Mouse (Mus musculus) myocyte (in vitro differentiated cells): ENCODE results near the gene Hcrtr1. TPM values are rescaled to one million over a fixed set of nuclear protein-coding genes. Genes with fewer than 3 reads are reported as not detected.

Experiments
- H3K27me3 ChIP-seq: one replicate; pipeline ENCODE4 v1.6.1; 2011; ENCODE audit not compliant: control insufficient read depth, insufficient read depth, insufficient read length
- H3K36me3 ChIP-seq: one replicate; pipeline ENCODE4 v1.6.1; 2011; ENCODE audit not compliant: control insufficient read depth, insufficient read depth
- H3K4me2 ChIP-seq: one replicate; pipeline ENCODE4 v1.6.1; 2011; ENCODE audit warnings: low read depth, control low read depth
- H3K4me3 ChIP-seq: one replicate; pipeline ENCODE4 v1.5.1; 2011; ENCODE audit warnings: mild to moderate bottlenecking, control low read depth, moderate library complexity
- H3K79me2 ChIP-seq: one replicate; pipeline ENCODE4 v1.6.1; 2011; ENCODE audit not compliant: control insufficient read depth, insufficient read depth
- H3ac ChIP-seq: one replicate; pipeline ENCODE4 v1.6.1; 2011; ENCODE audit not compliant: control insufficient read depth, insufficient read length
- CEBPB ChIP-seq: IDR thresholded peaks from 2 replicates; pipeline ENCODE4 v1.6.1; 2011; ENCODE audit warnings: mild to moderate bottlenecking, moderate library complexity; ENCODE audit not compliant: poor library complexity, insufficient read depth, severe bottlenecking
- E2F4 ChIP-seq: IDR thresholded peaks from one replicate; pipeline ENCODE4 v1.6.1; 2011; ENCODE audit warnings: mild to moderate bottlenecking, control low read depth, moderate library complexity; ENCODE audit not compliant: insufficient read depth
- MAX ChIP-seq: IDR thresholded peaks from one replicate; pipeline ENCODE4 v1.6.1; 2011; ENCODE audit warnings: low read depth, mild to moderate bottlenecking, control low read depth
- MYOD1 ChIP-seq, 3 experiments: IDR thresholded peaks; one replicate each; pipeline ENCODE4 v1.6.1; 2011; ENCODE audit warnings: control low read depth in 2 of 3, low read depth in 2 of 3, mild to moderate bottlenecking in 2 of 3, moderate library complexity in 1 of 3; ENCODE audit not compliant: insufficient read length in 2 of 3, control insufficient read depth in 1 of 3
- MYOG ChIP-seq, 3 experiments: IDR thresholded peaks; one replicate each; pipeline ENCODE4 v1.6.1; 2011; ENCODE audit warnings: control low read depth in 2 of 3, low read depth in 2 of 3, mild to moderate bottlenecking in 2 of 3; ENCODE audit not compliant: insufficient read length in 2 of 3, control insufficient read depth in 1 of 3, insufficient read depth in 1 of 3
- POLR2A ChIP-seq: IDR thresholded peaks from one replicate; pipeline ENCODE4 v1.6.1; 2011; ENCODE audit warnings: low read depth, mild to moderate bottlenecking, control low read depth, moderate library complexity; ENCODE audit not compliant: insufficient read length
- POLR2AphosphoS2 ChIP-seq: IDR thresholded peaks from one replicate; pipeline ENCODE4 v1.6.1; 2011; ENCODE audit warnings: low read depth, control low read depth; ENCODE audit not compliant: insufficient read length
- REST ChIP-seq: IDR thresholded peaks from one replicate; pipeline ENCODE4 v1.6.1; 2011; ENCODE audit warnings: mild to moderate bottlenecking, control low read depth, moderate library complexity; ENCODE audit not compliant: insufficient read depth, insufficient read length
- SRF ChIP-seq: IDR thresholded peaks from one replicate; pipeline ENCODE4 v1.6.1; 2011; ENCODE audit warnings: low read depth; ENCODE audit not compliant: control insufficient read depth, insufficient read length
- TCF12 ChIP-seq: IDR thresholded peaks from one replicate; pipeline ENCODE4 v1.6.1; 2011; ENCODE audit warnings: mild to moderate bottlenecking, control low read depth; ENCODE audit not compliant: poor library complexity, insufficient read depth, severe bottlenecking
- TCF3 ChIP-seq: IDR thresholded peaks from one replicate; pipeline ENCODE4 v1.6.1; 2011; ENCODE audit warnings: low read depth, control low read depth; ENCODE audit not compliant: insufficient read length
- USF1 ChIP-seq: IDR thresholded peaks from one replicate; pipeline ENCODE4 v1.6.1; 2011; ENCODE audit warnings: low read depth, mild to moderate bottlenecking, control low read depth, moderate library complexity
- polyA plus RNA-seq: library from polyadenylated mRNA; unstranded; fragments of >200 nt; fragmentation: generic; extraction: Trizol; gene quantifications from one replicate; pipeline ENCODE4 v1.2.1, GENCODE M21; 2012; ENCODE audit warnings: missing spikeins

The Hcrtr1 gene
- polyA plus RNA-seq, 1 experiment = not detected

DNA sequence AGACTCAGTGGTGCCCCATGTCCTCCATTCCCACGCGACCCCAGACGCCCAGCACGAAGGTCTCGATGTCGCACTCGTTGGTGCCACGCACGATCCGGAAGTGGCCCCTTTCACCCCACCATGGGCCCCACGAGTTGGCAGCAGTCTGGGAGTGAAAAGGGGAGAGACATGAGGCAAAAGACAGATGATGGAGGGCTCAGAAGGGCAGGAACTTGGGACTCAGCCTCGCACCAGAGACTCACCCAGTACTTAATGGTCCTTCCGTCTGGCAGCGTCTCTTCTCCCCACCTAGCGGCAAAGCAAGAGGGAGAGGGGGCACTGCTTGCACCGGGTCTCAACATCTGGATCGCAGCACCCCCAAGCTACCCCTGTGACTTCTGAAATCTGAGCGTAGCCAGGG, 26.9 kb upstream of the Hcrtr1 start:
- Histone ChIP-seq H3ac (no peak overlapping the region), H3K4me2 (no peak overlapping the region), H3K79me2 (no peaks in the 10 kb centered on the region), H3K36me3 (no peaks in the 10 kb centered on the region), H3K27me3 (no peaks in the 10 kb centered on the region), H3K4me3 (no peak overlapping the region)
- TF ChIP-seq TCF3 (no peak), MYOD1 (IDR thresholded peaks at IDR 0.05; ENCODE audit: control insufficient read depth in 1 of 3, insufficient read length in 2 of 3, low read depth in 2 of 3) (no peak), USF1 (no peak), REST (no peak), CEBPB (no peak), TCF12 (no peak), MYOG (IDR thresholded peaks at IDR 0.05; ENCODE audit: control insufficient read depth in 1 of 3, insufficient read depth in 1 of 3, insufficient read length in 2 of 3, low read depth in 2 of 3) (no peak), POLR2AphosphoS2 (no peak), SRF (no peak), POLR2A (no peak), E2F4 (no peak), MAX (no peak)

GRCm38 (mm10) chr4:130164121-130164520, 25.0 kb upstream of the Hcrtr1 start:
- no peak overlapping the region for H3K4me2 ChIP-seq
- TF ChIP-seq TCF12 (no peak), POLR2AphosphoS2 (no peak), SRF (no peak), MAX (no peak), USF1 (no peak), MYOG (IDR thresholded peaks at IDR 0.05; ENCODE audit: control insufficient read depth in 1 of 3, insufficient read depth in 1 of 3, insufficient read length in 2 of 3, low read depth in 2 of 3) (no peak), E2F4 (no peak), CEBPB (no peak), MYOD1 (IDR thresholded peaks at IDR 0.05; ENCODE audit: control insufficient read depth in 1 of 3, insufficient read length in 2 of 3, low read depth in 2 of 3) (no peak), POLR2A (no peak), REST (no peak), TCF3 (no peak)

DNA sequence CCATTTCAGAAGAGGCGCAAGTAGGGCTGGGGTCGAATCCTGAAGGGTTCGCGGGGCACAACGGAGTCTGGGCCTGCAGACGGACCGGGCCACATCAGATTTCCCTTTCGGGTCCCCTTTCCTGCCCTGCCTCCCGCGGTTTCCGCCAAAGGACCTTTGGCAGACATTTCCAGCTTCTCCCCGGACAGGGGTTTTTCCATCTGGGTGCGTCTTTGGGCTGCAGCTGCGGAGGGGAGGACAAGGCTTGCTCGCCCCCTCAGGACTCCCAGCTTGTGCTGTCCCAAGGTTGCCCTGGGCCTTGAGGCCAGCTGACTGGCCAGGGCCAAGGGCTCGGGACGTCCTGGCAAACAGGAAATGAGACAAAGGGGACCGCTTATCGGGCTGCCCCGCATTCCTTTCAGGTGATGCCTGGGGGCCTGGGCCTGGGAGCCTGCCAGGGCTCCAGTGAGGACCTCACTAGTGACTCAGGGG, 24.3 kb upstream of the Hcrtr1 start:
- Histone ChIP-seq H3K79me2 (no peaks in the 10 kb centered on the region), H3K4me3 (no peak overlapping the region), H3K36me3 (no peaks in the 10 kb centered on the region), H3ac (no peak overlapping the region), H3K4me2 (no peak overlapping the region), H3K27me3 (no peaks in the 10 kb centered on the region)
- TF ChIP-seq MYOG (IDR thresholded peaks at IDR 0.05; ENCODE audit: control insufficient read depth in 1 of 3, insufficient read depth in 1 of 3, insufficient read length in 2 of 3, low read depth in 2 of 3) = no peak
- TF ChIP-seq MAX = no peak
- no peak for TF ChIP-seq USF1
- no peak for TF ChIP-seq REST
- TF ChIP-seq TCF3 = no peak
- TF ChIP-seq POLR2A = no peak
- no peak for TF ChIP-seq POLR2AphosphoS2

More at GRCm38 (mm10) chr4:130164121-130164520, 25.0 kb upstream of the Hcrtr1 start:
- Histone ChIP-seq H3K36me3 (no peaks in the 10 kb centered on the region), H3ac (no peak overlapping the region), H3K27me3 (no peaks in the 10 kb centered on the region), H3K79me2 (no peaks in the 10 kb centered on the region), H3K4me3 (no peak overlapping the region)

DNA sequence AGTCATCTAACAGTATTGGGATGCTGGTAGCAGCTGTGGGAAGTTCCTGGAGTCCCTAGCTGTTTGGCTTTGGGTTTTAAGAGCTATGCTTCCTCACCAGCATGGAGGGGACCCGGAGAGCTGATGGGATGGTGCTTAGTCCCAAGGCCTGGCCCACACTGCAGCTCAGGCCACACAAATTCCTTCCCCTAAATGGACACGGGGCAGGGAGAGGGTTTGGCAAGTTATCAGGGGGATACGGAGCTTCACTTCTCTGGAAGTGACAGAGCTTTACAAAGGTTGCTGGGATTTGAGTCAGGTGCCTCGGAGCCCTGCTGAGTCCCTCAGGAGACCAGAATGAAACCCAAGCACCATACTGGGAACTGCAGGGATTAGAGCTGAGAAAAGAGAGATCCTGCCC, 22.2 kb upstream of the Hcrtr1 start:
- Histone ChIP-seq H3K4me3 (no peak overlapping the region), H3K36me3 (no peaks in the 10 kb centered on the region), H3K4me2 (no peak overlapping the region), H3K79me2 (no peaks in the 10 kb centered on the region), H3K27me3 (peaks cover 7% of the 10 kb centered on the region), H3ac (no peak overlapping the region)
- no peak for TF ChIP-seq MAX
- TF ChIP-seq MYOD1 (IDR thresholded peaks at IDR 0.05; ENCODE audit: control insufficient read depth in 1 of 3, insufficient read length in 2 of 3, low read depth in 2 of 3) = no peak

- TF ChIP-seq REST = no peak
- no peak for TF ChIP-seq POLR2AphosphoS2
- no peak for TF ChIP-seq POLR2A
- no peak for TF ChIP-seq TCF12
- no peak for TF ChIP-seq TCF3
- TF ChIP-seq SRF = no peak
- TF ChIP-seq CEBPB = no peak
- no peak for TF ChIP-seq MAX
- no peak for TF ChIP-seq USF1
- Histone ChIP-seq H3K79me2 (no peaks in the 10 kb centered on the region), H3ac (no peak overlapping the region), H3K4me3 (no peak overlapping the region), H3K36me3 (no peaks in the 10 kb centered on the region), H3K4me2 (no peak overlapping the region), H3K27me3 (peaks cover 19% of the 10 kb centered on the region)
Observed at GRCm38 (mm10) chr4:130156812-130157371, 17.7 kb upstream of the Hcrtr1 start.
